Mouse (Mus musculus): ENCODE measurements around the gene Wiz.

- TF ChIP-seq POLR2AphosphoS2 (IDR thresholded peaks at IDR 0.05; ENCODE audit: insufficient read length, low read depth), result no peak
- TF ChIP-seq MAX (IDR thresholded peaks at IDR 0.05; ENCODE audit: low read depth), result no peak
- no peak for TF ChIP-seq MYOD1 (IDR thresholded peaks at IDR 0.05; ENCODE audit: control insufficient read depth in 1 of 3, insufficient read length in 2 of 3, low read depth in 2 of 3)
- TF ChIP-seq POLR2A (IDR thresholded peaks at IDR 0.05; ENCODE audit: insufficient read length, low read depth), result no peak
- no peak for TF ChIP-seq MYOG (IDR thresholded peaks at IDR 0.05; ENCODE audit: control insufficient read depth in 1 of 3, insufficient read depth in 1 of 3, insufficient read length in 2 of 3, low read depth in 2 of 3)
- TF ChIP-seq USF1 (IDR thresholded peaks at IDR 0.05; ENCODE audit: low read depth), result no peak
- no peak for TF ChIP-seq SRF (IDR thresholded peaks at IDR 0.05; ENCODE audit: control insufficient read depth, insufficient read length, low read depth)
- TF ChIP-seq E2F4 (IDR thresholded peaks at IDR 0.05; ENCODE audit: insufficient read depth), result no peak
- no peak for TF ChIP-seq CEBPB (IDR thresholded peaks at IDR 0.05; ENCODE audit: insufficient read depth, poor library complexity, severe bottlenecking)
These were observed 76.4 kb downstream of the Wiz start for GRCm38 (mm10) chr17:32312801-32313200.

Data from myocyte (in vitro differentiated cells).